Mouse (Mus musculus) ES-E14 (cell line): ENCODE data around the gene Hsd17b6. TPM values are rescaled to one million over a fixed set of nuclear protein-coding genes. Genes with fewer than 3 reads are reported as not detected.

Experiments used
- DNase-seq: peaks from one replicate; pipeline ENCODE4 v3.0.0-alpha.2; 2013; ENCODE audit warnings: low read depth, low spot score
- H3K27ac ChIP-seq: 2 replicates; pipeline ENCODE4 v1.5.1; 2012; ENCODE audit warnings: low read depth, mild to moderate bottlenecking, low read length, moderate library complexity, mixed read lengths; ENCODE audit not compliant: poor library complexity, insufficient read depth, severe bottlenecking
- H3K36me3 ChIP-seq: 2 replicates; pipeline ENCODE4 v1.6.1; 2012; ENCODE audit warnings: mild to moderate bottlenecking, low read length, moderate library complexity, mixed read lengths; ENCODE audit not compliant: control insufficient read depth, poor library complexity, insufficient read depth, severe bottlenecking
- H3K4me1 ChIP-seq, 2 experiments: fragments of 150-350 bp in 1 of 2; sonication (generic) in 1 of 2; 2 replicates each; pipeline ENCODE4 v1.6.1; 2012; ENCODE audit warnings: low read length in 2 of 2, mild to moderate bottlenecking in 1 of 2, mixed read lengths in 1 of 2; ENCODE audit not compliant: control insufficient read depth in 2 of 2, insufficient read depth in 2 of 2, poor library complexity in 1 of 2
- H3K4me3 ChIP-seq, 2 experiments: fragments of 150-350 bp in 1 of 2; sonication (generic) in 1 of 2; 2 replicates each; pipeline ENCODE4 v1.5.1; 2012; ENCODE audit warnings: low read length in 2 of 2, low read depth in 1 of 2, mild to moderate bottlenecking in 1 of 2, mixed read lengths in 1 of 2; ENCODE audit not compliant: insufficient read depth in 1 of 2, poor library complexity in 1 of 2, severe bottlenecking in 1 of 2
- H3K9ac ChIP-seq: 2 replicates; pipeline ENCODE4 v1.6.1; 2012; ENCODE audit warnings: low read depth, mild to moderate bottlenecking, low read length, mixed read lengths; ENCODE audit not compliant: poor library complexity, insufficient read depth, severe bottlenecking
- H3K9me3 ChIP-seq: fragments of 150-350 bp; sonication (generic); 2 replicates; pipeline ENCODE4 v1.6.1; 2012; ENCODE audit warnings: low read depth, mild to moderate bottlenecking, low read length; ENCODE audit not compliant: control insufficient read depth, insufficient read depth
- CHD2 ChIP-seq: IDR thresholded peaks from 2 replicates; pipeline ENCODE4 v1.6.1; 2014; ENCODE audit warnings: mild to moderate bottlenecking, low read depth, low read length, inconsistent platforms
- HCFC1 ChIP-seq: IDR thresholded peaks from 2 replicates; pipeline ENCODE4 v1.6.1; 2012; ENCODE audit warnings: low read length, inconsistent platforms, borderline replicate concordance; ENCODE audit not compliant: insufficient read depth
- MAFK ChIP-seq: IDR thresholded peaks from 2 replicates; pipeline ENCODE4 v1.6.1; 2014; ENCODE audit warnings: mild to moderate bottlenecking, low read depth, low read length, inconsistent platforms; ENCODE audit not compliant: insufficient read depth
- ZC3H11A ChIP-seq: IDR thresholded peaks from 2 replicates; pipeline ENCODE4 v1.6.1; 2012; ENCODE audit warnings: low read depth, mild to moderate bottlenecking, inconsistent platforms, low read length, borderline replicate concordance
- ZNF384 ChIP-seq: IDR thresholded peaks from 2 replicates; pipeline ENCODE4 v1.6.1; 2012; ENCODE audit warnings: low read depth, low read length, inconsistent platforms
- in situ Hi-C, 2 experiments: fragments of 600-800 bp; cut with MboI; formaldehyde crosslinking; loops; one replicate each; pipeline ENCODE4 v1.15.1; 2025; ENCODE audit warnings: low sequenced_read_pairs in 2 of 2, inconsistent platforms in 1 of 2; ENCODE audit not compliant: unreplicated experiment in 2 of 2
- total RNA-seq: library from RNA; depleted of rRNA; stranded (reverse); fragments of 300-350 nt; gene quantifications from 2 replicates; pipeline ENCODE4 v1.2.3, GENCODE M21; 2012

The Hsd17b6 gene
- total RNA-seq, 1 experiment: 0.22 TPM

GRCm38 (mm10) chr10:128004918-128005317 lies 2.5 kb downstream of the Hsd17b6 start:
- in situ Hi-C loops: loop anchor here in 1 of 2 experiments (5.0 kb wide), 2 partner anchors 48 to 263 kb away; no protein-coding TSS in a partner anchor
- Histone ChIP-seq H3K27ac (no peak overlapping the region), H3K4me1 (no peaks in the 10 kb centered on the region), H3K36me3 (no peaks in the 10 kb centered on the region), H3K9me3 (no peaks in the 10 kb centered on the region), H3K4me3 (no peak overlapping the region), H3K9ac (no peak overlapping the region)
- no peak for DNase-seq
- no peak for TF ChIP-seq MAFK
- TF ChIP-seq ZC3H11A: no peak
- TF ChIP-seq HCFC1: no peak
- TF ChIP-seq ZNF384: no peak
- no peak for TF ChIP-seq CHD2

GRCm38 (mm10) chr10:128003281-128003801 lies 4.1 kb downstream of the Hsd17b6 start:
- TF ChIP-seq HCFC1: no peak
- H3K4me1 ChIP-seq: no peaks in the 10 kb centered on the region
- no peaks in the 10 kb centered on the region for H3K9me3 ChIP-seq
- H3K4me3 ChIP-seq: no peak overlapping the region
- no peak for DNase-seq
- no peaks in the 10 kb centered on the region for H3K36me3 ChIP-seq
- H3K27ac ChIP-seq: no peak overlapping the region
- H3K9ac ChIP-seq: no peak overlapping the region
- in situ Hi-C loops: no loop called here

GRCm38 (mm10) chr10:127998260-127998659 lies 9.2 kb downstream of the Hsd17b6 start:
- H3K36me3 ChIP-seq: no peaks in the 10 kb centered on the region
- H3K4me1 ChIP-seq: no peaks in the 10 kb centered on the region
- no peak overlapping the region for H3K9ac ChIP-seq
- no peaks in the 10 kb centered on the region for H3K9me3 ChIP-seq
- no peak overlapping the region for H3K4me3 ChIP-seq
- DNase-seq: no peak
- TF ChIP-seq ZNF384 (peak; percentile 90), CHD2 (no peak), ZC3H11A (no peak)
- H3K27ac ChIP-seq: no peak overlapping the region
- in situ Hi-C loops: no loop called here

- in situ Hi-C loops: no loop called here
- TF ChIP-seq HCFC1 (no peak), ZNF384 (no peak), ZC3H11A (no peak), CHD2 (no peak), MAFK (no peak)
- H3K36me3 ChIP-seq: no peaks in the 10 kb centered on the region
- no peak overlapping the region for H3K9ac ChIP-seq
- H3K27ac ChIP-seq: no peak overlapping the region
- DNase-seq: no peak
- no peaks in the 10 kb centered on the region for H3K4me1 ChIP-seq
- H3K9me3 ChIP-seq: no peaks in the 10 kb centered on the region
- H3K4me3 ChIP-seq: no peak overlapping the region
These were observed 10.7 kb downstream of the Hsd17b6 start for GRCm38 (mm10) chr10:127996690-127997089.

- H3K9ac ChIP-seq: no peak overlapping the region
- H3K9me3 ChIP-seq: no peaks in the 10 kb centered on the region
- no peaks in the 10 kb centered on the region for H3K4me1 ChIP-seq
- TF ChIP-seq HCFC1 (no peak), ZNF384 (no peak), ZC3H11A (no peak), MAFK (no peak), CHD2 (no peak)
- no peaks in the 10 kb centered on the region for H3K36me3 ChIP-seq
- no peak overlapping the region for H3K27ac ChIP-seq
- H3K4me3 ChIP-seq: no peak overlapping the region
- in situ Hi-C loops: no loop called here
- no peak for DNase-seq
These were observed 21.8 kb downstream of the Hsd17b6 start for GRCm38 (mm10) chr10:127985601-127986000.
